ENCODE assay signal across 25 mouse cellular contexts in the genomic region with DNA sequence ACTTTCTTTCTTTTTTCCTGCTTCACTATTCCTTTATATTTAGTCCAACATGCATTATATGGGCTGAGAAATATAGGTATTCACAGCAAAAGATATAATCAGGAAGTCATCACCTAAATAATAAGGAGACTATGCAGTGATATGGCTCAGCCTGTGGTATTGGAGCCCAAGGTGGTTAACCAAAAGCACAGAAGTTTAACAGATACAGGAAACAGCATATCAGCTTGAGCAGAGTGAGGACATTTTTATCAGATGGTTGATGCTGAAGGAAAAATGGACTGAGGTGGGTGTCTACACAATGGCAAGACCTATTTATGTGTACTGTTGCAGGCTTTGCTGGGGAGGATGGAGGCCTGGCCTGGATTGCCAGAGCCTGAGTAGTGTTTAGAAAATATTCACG. TPM values are rescaled to one million over a fixed set of nuclear protein-coding genes. Genes with fewer than 3 reads are reported as not detected.
DNase-seq lines count a peak whose midpoint lies in the region; ATAC-seq and TF ChIP-seq lines count a peak whose summit lies in the region.
"Had no signal": no experiment of that assay in that cellular context is flagged by ENCODE, and none has a peak within 500 bp of the region (broad histone marks: within the 10 kb centered on the region; RNA-seq: fewer than 3 reads in every experiment).

No protein-coding gene starts in this region.

- no peak for TF ChIP-seq EP300 in liver, postnatal 0 days (IDR thresholded peaks at IDR 0.05; ENCODE audit: low read depth)

- DNase-seq in CD4-positive helper T cell, adult 2 months (ENCODE audit: low read depth, low spot score), result peak; percentile 21
- DNase-seq in induced T-regulatory cell, adult 2 months (ENCODE audit: low read depth), result peak; percentile 31
- DNase-seq in cerebellum, adult 2 months, result no peak
- DNase-seq in liver, postnatal 0 days, result no peak
- DNase-seq: adrenal gland, adult 8-10 months; adrenal gland, postnatal 14 days; adrenal gland, postnatal 36 days; B cell, adult 2 months; cerebellum, adult 11-12 months; cerebellum, adult 8-10 months; cerebellum, adult 9-11 months; cerebellum, postnatal 14 days; cerebellum, postnatal 36 days; embryo, embryonic 11 days had no signal

- no peak for TF ChIP-seq POLR2A in cerebellum, adult 2 months (IDR thresholded peaks at IDR 0.05; ENCODE audit: borderline replicate concordance, insufficient read depth, low read length)

- TF ChIP-seq CTCF in cerebellum, adult 2 months (IDR thresholded peaks at IDR 0.05; ENCODE audit: borderline replicate concordance, insufficient read depth, low read depth, low read length), result no peak
- no peak for TF ChIP-seq CTCF in liver, postnatal 0 days (IDR thresholded peaks at IDR 0.05; ENCODE audit: low read depth)

- H3K27me3 ChIP-seq in cerebellum, adult 2 months (ENCODE audit: control insufficient read depth, insufficient read depth, low read length), result no peaks in the 10 kb centered on the region
- no peaks in the 10 kb centered on the region for H3K27me3 ChIP-seq in midbrain, embryonic 16.5 days (ENCODE audit: control insufficient read depth, insufficient read depth, low read depth, low read length)
- no peaks in the 10 kb centered on the region for H3K27me3 ChIP-seq in liver, postnatal 0 days (ENCODE audit: insufficient read depth, low read length)
- H3K27me3 ChIP-seq: embryonic facial prominence, embryonic 13.5 days; embryonic facial prominence, embryonic 15.5 days; forebrain, embryonic 12.5 days; Patski had no signal

- H3K4me3 ChIP-seq in cerebellum, adult 2 months (replicated peaks; ENCODE audit: insufficient read depth, low read depth, low read length), result no peak overlapping the region
- no peak overlapping the region for H3K4me3 ChIP-seq in midbrain, embryonic 16.5 days (ENCODE audit: low read depth, low read length)
- no peak overlapping the region for H3K4me3 ChIP-seq in liver, postnatal 0 days (ENCODE audit: low read depth, low read length)
- H3K4me3 ChIP-seq: embryonic facial prominence, embryonic 13.5 days; embryonic facial prominence, embryonic 15.5 days; erythroblast, embryonic 14.5 days; forebrain, embryonic 10.5 days; forebrain, embryonic 12.5 days had no signal

- ATAC-seq in common myeloid progenitor, adult 5-6 weeks (replicated peaks; ENCODE audit: low read depth, poor library complexity, severe bottlenecking), result 0 out of 2 replicates have a peak, but pooled peaks have one; percentile 29
- no peak for ATAC-seq in midbrain, embryonic 16.5 days
- ATAC-seq in liver, postnatal 0 days, result no peak
- ATAC-seq: activated CD4-positive, CD25-positive, alpha-beta regulatory T cell, adult 4 months; forebrain, embryonic 14.5 days; forebrain, embryonic 16.5 days; Patski had no signal

- no peak overlapping the region for H3K4me2 ChIP-seq in midbrain, embryonic 16.5 days (ENCODE audit: low read length)
- H3K4me2 ChIP-seq in liver, postnatal 0 days (ENCODE audit: low read depth, low read length), result no peak overlapping the region
- H3K4me2 ChIP-seq: embryonic facial prominence, embryonic 13.5 days; embryonic facial prominence, embryonic 15.5 days; forebrain, embryonic 12.5 days had no signal

- H3K36me3 ChIP-seq in midbrain, embryonic 16.5 days (ENCODE audit: control insufficient read depth, insufficient read depth, low read length), result no peaks in the 10 kb centered on the region
- no peaks in the 10 kb centered on the region for H3K36me3 ChIP-seq in liver, postnatal 0 days (replicated peaks; ENCODE audit: insufficient read depth, low read length)
- H3K36me3 ChIP-seq: embryonic facial prominence, embryonic 13.5 days; embryonic facial prominence, embryonic 15.5 days; forebrain, embryonic 10.5 days; forebrain, embryonic 12.5 days had no signal

- no peaks in the 10 kb centered on the region for H3K9me3 ChIP-seq in midbrain, embryonic 16.5 days (replicated peaks; ENCODE audit: control insufficient read depth, low read length, poor library complexity, severe bottlenecking)
- no peaks in the 10 kb centered on the region for H3K9me3 ChIP-seq in liver, postnatal 0 days (ENCODE audit: low read length)
- H3K9me3 ChIP-seq: embryonic facial prominence, embryonic 13.5 days; embryonic facial prominence, embryonic 15.5 days; forebrain, embryonic 10.5 days; forebrain, embryonic 12.5 days had no signal

- no peak overlapping the region for H3K27ac ChIP-seq in cerebellum, adult 2 months (ENCODE audit: insufficient read depth, low read length)
- H3K27ac ChIP-seq in midbrain, embryonic 16.5 days (ENCODE audit: low read length), result no peak overlapping the region
- H3K27ac ChIP-seq in liver, postnatal 0 days (ENCODE audit: low read depth), result no peak overlapping the region
- H3K27ac ChIP-seq: embryonic facial prominence, embryonic 13.5 days; embryonic facial prominence, embryonic 15.5 days; forebrain, embryonic 10.5 days; forebrain, embryonic 12.5 days had no signal

- no peaks in the 10 kb centered on the region for H3K4me1 ChIP-seq in cerebellum, adult 2 months (ENCODE audit: control insufficient read depth, insufficient read depth, low read length)
- no peaks in the 10 kb centered on the region for H3K4me1 ChIP-seq in midbrain, embryonic 16.5 days (ENCODE audit: control insufficient read depth, insufficient read depth, low read length)
- no peaks in the 10 kb centered on the region for H3K4me1 ChIP-seq in liver, postnatal 0 days (ENCODE audit: insufficient read depth)
- H3K4me1 ChIP-seq: embryonic facial prominence, embryonic 13.5 days; embryonic facial prominence, embryonic 15.5 days; forebrain, embryonic 10.5 days; forebrain, embryonic 12.5 days had no signal

- no peak overlapping the region for H3K9ac ChIP-seq in midbrain, embryonic 16.5 days (ENCODE audit: low read depth, low read length)
- no peak overlapping the region for H3K9ac ChIP-seq in liver, postnatal 0 days (replicated peaks)
- H3K9ac ChIP-seq: embryonic facial prominence, embryonic 13.5 days; embryonic facial prominence, embryonic 15.5 days; forebrain, embryonic 12.5 days had no signal

- 49% methylated on average over 1 of the region's 1 CpGs for WGBS in cerebellum, adult 2 months
- WGBS in midbrain, embryonic 16.5 days, result 88% methylated on average over 1 of the region's 1 CpGs
- WGBS in liver, postnatal 0 days (ENCODE audit: insufficient replicate concordance), result 89% methylated on average over 1 of the region's 1 CpGs

RNA-seq across cellular contexts. Expression of a gene that starts 58.4 kb away (rescaled TPM):
- total RNA-seq in common myeloid progenitor, adult 5-6 weeks (2017), result not detected in 2 replicates
- polyA plus RNA-seq in cerebellum, adult 2 months (2012; rRNA removed), result 15.7 and 19.4 TPM in 2 replicates
- 53.9 and 67.8 TPM in 2 replicates for polyA plus RNA-seq in midbrain, embryonic 16.5 days (2015; fragmentation: Nextera tagmentation; extraction: Ambion mirVana)
- 0.26 and 0.28 TPM in 2 replicates for polyA plus RNA-seq in liver, postnatal 0 days (2015; fragmentation: Nextera tagmentation; extraction: Ambion mirVana)
- polyA plus RNA-seq: erythroblast, embryonic 14.5 days; Patski had no signal

Comparison
In these comparisons a context has a peak if more than half of its experiments do, and no peak if none do; other contexts are left out.
1. DNase-seq: peak in CD4-positive helper T cell, adult 2 months (single experiment) and induced T-regulatory cell, adult 2 months (single experiment); none in cerebellum, adult 2 months (0 of 2) and liver, postnatal 0 days (single experiment).
2. RNA of a gene that starts 58.4 kb away (polyA plus RNA-seq): 53.9 to 67.8 TPM in midbrain, embryonic 16.5 days and 15.7 to 19.4 TPM in cerebellum, adult 2 months; 0.26 to 0.28 TPM in liver, postnatal 0 days; every median in the first group is over 10 times any median in the second.